Mouse (Mus musculus): ENCODE measurements at regions not wholly inside any gene's neighbourhood (a gene's known extent, or its start where the extent isn't known, plus 50 kb on each side); places are given as distances from the start of the nearest gene placed in this dataset.

DNA sequence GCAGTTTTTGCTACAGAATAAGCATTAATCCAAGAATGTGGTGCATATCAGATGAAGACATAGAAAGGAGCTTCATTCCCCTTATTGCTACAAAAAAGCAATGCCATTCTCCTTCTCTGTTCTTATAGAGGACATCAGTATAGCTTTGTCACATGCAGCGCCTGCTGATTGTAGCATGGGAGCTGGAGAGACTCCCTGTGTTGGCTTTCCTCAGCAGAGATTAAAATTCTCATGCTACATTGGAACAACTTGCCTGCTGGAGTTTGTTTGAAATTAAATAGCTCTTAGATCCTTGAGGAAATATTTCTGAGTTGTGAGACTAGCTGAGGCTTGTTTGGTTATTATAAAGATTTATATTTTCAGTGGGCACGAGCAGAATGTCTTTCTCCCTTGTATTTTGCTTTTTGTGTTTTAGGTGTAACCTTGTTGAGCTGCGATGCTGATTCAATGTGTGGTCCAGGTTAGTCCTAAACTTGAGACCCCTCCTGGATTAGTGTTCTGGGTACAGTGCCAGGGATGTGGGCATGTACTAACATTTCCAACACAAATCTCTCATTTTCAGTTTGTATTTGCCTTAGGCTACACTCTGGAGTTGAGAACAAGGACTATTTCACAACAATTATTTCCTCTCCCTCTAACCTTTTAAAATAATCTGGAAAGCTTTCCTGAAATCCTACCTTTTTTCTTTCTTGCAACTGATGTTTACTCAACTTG, 82.3 kb upstream of the Hpgd start:
- no peak for TF ChIP-seq CTCF (IDR thresholded peaks at IDR 0.05; ENCODE audit: borderline replicate concordance, insufficient read depth, low read length)
- no peak for TF ChIP-seq POLR2A (IDR thresholded peaks at IDR 0.05; ENCODE audit: low read depth, low read length)

Data from embryonic fibroblast, embryonic 13.5 days (primary cell).